Mouse (Mus musculus): ENCODE results near the gene Nuak1. TPM values are rescaled to one million over a fixed set of nuclear protein-coding genes. Genes with fewer than 3 reads are reported as not detected.
A peak's percentile ranks its signal among the peaks of the same experiment; 100 is the strongest.

Gene Nuak1
- polyA plus RNA-seq, 1 experiment from 2014 or later, result 3.0 TPM

DNA sequence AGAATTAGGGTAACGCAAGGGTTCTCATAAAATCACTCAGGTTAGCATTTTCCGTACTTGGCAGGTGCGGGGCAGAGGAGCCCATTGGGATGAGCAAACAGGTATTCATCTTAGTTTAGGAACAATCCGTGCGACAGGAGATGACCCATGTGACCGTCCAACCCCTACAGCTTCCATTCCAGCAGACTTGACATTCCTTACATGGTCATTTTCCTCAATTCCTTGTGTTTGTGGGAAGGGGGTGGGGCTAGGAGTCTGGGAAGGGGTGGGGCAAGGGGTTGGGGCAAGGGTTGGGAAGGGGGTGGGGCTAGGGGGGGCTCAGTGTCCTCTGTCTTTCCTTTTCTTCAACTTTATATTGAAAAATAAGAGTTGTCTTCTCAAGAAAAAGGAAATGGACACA, 6.3 kb upstream of the Nuak1 start:
- Histone ChIP-seq H3K27ac (no peak overlapping the region), H3K9me3 (no peaks in the 10 kb centered on the region), H3K9ac (no peak overlapping the region), H3K27me3 (no peaks in the 10 kb centered on the region), H3K4me3 (no peak overlapping the region), H3K4me1 (peaks cover 14% of the 10 kb centered on the region), H3K36me3 (no peaks in the 10 kb centered on the region), H3K4me2 (no peak overlapping the region)
- no peak for ATAC-seq (ENCODE audit: insufficient number of reproducible peaks, insufficient read depth, low FRiP score, low TSS enrichment, low read depth)
- WGBS, result 82% methylated on average over 6 of the region's 6 CpGs

DNA sequence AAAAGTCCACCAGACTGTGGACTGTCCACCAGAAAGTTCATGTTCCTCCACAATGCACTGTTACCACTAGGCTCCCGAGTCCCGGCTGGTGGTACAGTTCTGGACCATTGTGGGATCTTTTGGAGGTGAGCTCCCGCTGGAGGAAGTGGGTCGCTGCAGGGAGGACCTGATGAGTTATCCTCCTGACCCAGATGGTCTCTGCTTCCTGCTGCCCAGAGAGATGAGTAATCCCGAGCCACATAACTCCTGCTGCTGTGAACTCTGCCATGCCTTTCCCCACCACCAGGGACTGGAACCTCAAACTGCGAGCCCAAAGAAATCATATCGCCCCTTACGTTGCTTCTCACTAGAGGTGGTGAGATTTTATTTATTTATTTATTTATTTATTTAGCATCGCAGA, 4.0 kb upstream of the Nuak1 start:
- no peak for ATAC-seq (ENCODE audit: insufficient number of reproducible peaks, insufficient read depth, low FRiP score, low TSS enrichment, low read depth)
- Histone ChIP-seq H3K4me1 (peaks cover 19% of the 10 kb centered on the region), H3K9me3 (no peaks in the 10 kb centered on the region), H3K27ac (no peak overlapping the region), H3K36me3 (no peaks in the 10 kb centered on the region), H3K4me3 (no peak overlapping the region), H3K4me2 (no peak overlapping the region), H3K9ac (no peak overlapping the region), H3K27me3 (no peaks in the 10 kb centered on the region)
- 78% methylated on average over 9 of the region's 9 CpGs for WGBS

DNA sequence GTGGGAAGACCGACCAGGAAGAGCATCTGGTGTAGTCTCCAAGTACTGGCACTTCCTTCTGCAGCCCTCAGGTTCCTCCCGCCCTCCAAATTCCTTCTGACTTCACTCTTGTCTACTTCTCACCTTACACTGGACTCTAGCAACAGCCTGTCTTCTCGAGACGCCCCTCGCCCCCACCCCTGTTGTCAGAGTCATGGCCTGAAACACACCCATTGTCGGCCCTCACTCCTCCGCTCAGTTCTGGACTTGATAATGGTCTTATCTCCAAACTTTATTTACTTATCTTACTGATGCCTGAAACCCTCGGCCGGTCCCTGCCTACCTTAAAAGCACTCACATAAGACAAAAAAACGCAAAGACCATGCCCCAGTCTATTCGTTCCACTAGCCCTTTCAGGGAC, 1.4 kb upstream of the Nuak1 start:
- peak overlapping the region; percentile 100 for H3K9ac ChIP-seq
- H3K4me3 ChIP-seq, result peak overlapping the region; percentile 84
- H3K4me1 ChIP-seq, result peaks cover 45% of the 10 kb centered on the region
- H3K27ac ChIP-seq, result peak overlapping the region; percentile 98
- H3K36me3 ChIP-seq, result no peaks in the 10 kb centered on the region
- no peaks in the 10 kb centered on the region for H3K9me3 ChIP-seq
- H3K27me3 ChIP-seq, result no peaks in the 10 kb centered on the region
- peak overlapping the region; percentile 90 for H3K4me2 ChIP-seq
- 7% methylated on average over 11 of the region's 11 CpGs for WGBS
- ATAC-seq (ENCODE audit: insufficient number of reproducible peaks, insufficient read depth, low FRiP score, low TSS enrichment, low read depth), result no peak

DNA sequence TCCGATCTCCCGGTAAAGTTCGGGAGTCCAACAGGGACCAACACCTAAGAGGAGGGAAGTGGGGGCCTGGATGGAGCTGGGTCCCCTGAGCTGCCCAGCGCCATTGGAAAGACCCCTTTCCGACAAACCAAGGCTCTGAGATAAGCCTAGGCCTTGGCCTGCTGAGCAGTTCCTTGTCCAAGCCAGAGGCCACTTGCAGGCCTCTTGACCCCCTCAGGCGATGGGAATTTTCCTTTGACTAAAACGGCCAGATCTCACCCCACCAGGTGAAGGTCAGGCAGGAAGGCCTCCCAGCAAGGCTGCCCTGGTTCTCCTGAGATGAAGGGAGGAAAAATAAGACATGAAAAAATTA, 1.0 kb upstream of the Nuak1 start:
- Histone ChIP-seq H3K27me3 (no peaks in the 10 kb centered on the region), H3K9me3 (no peaks in the 10 kb centered on the region), H3K4me1 (peaks cover 49% of the 10 kb centered on the region), H3K9ac (peak overlapping the region; percentile 100), H3K27ac (peak overlapping the region; percentile 98), H3K4me2 (peak overlapping the region; percentile 90), H3K4me3 (peak overlapping the region; percentile 84), H3K36me3 (no peaks in the 10 kb centered on the region)
- WGBS, result under 1% methylated on average over 7 of the region's 7 CpGs
- ATAC-seq (ENCODE audit: insufficient number of reproducible peaks, insufficient read depth, low FRiP score, low TSS enrichment, low read depth), result no peak

DNA sequence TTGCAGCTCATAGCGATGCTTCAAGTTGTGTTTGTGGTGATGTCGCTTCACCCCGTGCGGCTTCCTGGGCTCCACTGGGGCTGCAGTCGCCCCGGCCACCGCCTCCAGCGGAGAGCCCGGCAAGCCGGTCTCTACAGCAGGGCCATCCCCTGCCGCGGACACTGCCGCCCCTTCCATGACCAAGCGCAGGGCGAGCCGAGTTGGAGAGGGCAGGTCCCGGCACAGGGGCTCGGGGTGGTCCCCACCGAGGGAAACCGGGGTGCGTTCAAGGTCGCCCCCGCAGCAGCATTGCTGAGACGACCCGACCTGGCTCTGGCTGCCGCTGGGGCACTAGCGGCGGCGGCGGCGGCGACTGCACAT, 236 bp downstream of the Nuak1 start:
- H3K4me2 ChIP-seq, result peak overlapping the region; percentile 90
- peak overlapping the region; percentile 84 for H3K4me3 ChIP-seq
- peak overlapping the region; percentile 98 for H3K27ac ChIP-seq
- no peaks in the 10 kb centered on the region for H3K9me3 ChIP-seq
- peaks cover 59% of the 10 kb centered on the region for H3K4me1 ChIP-seq
- no peaks in the 10 kb centered on the region for H3K27me3 ChIP-seq
- peak overlapping the region; percentile 100 for H3K9ac ChIP-seq
- H3K36me3 ChIP-seq, result no peaks in the 10 kb centered on the region
- 0% methylated on average over 32 of the region's 32 CpGs for WGBS
- ATAC-seq (ENCODE audit: insufficient number of reproducible peaks, insufficient read depth, low FRiP score, low TSS enrichment, low read depth), result peak; percentile 11

DNA sequence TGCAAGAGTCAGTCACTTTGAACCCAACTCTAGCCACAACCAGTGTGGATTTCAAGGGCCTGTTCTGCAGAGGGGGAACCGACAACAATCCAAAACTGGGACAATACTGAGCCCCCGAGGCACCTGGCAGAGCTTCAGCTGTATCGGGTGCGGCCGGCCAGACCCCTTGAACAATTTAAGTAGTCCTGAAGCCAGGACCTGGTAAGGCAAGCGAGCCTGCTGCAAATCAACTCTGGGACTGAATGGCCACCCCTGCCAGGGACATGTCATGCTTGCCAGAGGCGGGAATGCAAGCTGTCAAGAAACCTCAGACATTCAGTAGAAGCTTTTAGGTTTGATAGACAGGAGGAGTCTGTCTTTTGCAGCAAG, 1.2 kb downstream of the Nuak1 start:
- Histone ChIP-seq H3K27ac (peak overlapping the region; percentile 76; the same call in 1 of the 2 replicates), H3K36me3 (no peaks in the 10 kb centered on the region), H3K4me2 (peak overlapping the region; percentile 90), H3K9ac (peak overlapping the region; percentile 100), H3K9me3 (no peaks in the 10 kb centered on the region), H3K27me3 (no peaks in the 10 kb centered on the region), H3K4me1 (peaks cover 62% of the 10 kb centered on the region), H3K4me3 (peak overlapping the region; percentile 84)
- ATAC-seq (ENCODE audit: insufficient number of reproducible peaks, insufficient read depth, low FRiP score, low TSS enrichment, low read depth), result no peak
- 9% methylated on average over 7 of the region's 7 CpGs for WGBS

DNA sequence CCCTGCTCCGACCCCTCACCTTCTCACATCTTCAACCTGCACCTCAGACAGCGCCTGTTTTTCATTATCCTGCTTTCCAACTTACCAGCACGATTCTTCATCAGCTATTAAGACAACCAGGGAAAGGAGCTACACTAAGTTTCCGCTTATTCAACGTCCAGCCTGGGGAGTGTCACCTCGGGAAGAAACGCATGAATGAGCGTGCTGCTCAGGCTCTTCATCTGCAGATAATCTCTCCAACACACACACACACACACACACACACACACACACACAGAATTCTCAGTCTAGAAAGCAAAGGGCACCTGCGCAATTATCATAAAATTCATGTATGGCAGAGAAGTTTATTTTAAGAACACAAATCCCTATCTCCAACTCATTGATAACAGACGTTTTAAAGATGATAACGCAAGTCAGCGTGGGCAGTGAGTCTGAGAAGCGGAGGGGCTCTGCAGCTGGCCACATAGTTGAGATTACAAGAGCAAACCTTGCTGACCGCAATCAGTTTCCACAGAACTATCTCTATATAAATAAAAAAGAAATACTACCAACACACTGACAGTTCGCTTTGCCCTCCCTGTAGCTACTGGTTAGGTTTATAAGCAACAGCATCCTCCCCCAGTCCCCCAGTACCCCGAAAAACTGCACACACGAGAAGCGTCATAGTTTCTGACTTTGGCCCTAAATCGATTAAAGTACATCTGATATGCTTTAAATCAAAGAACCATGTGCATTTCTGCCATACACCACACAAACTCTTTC, 1.8 kb downstream of the Nuak1 start:
- Histone ChIP-seq H3K27me3 (no peaks in the 10 kb centered on the region), H3K27ac (peak overlapping the region; percentile 76), H3K4me1 (peaks cover 62% of the 10 kb centered on the region), H3K9me3 (no peaks in the 10 kb centered on the region), H3K36me3 (peaks cover under 1% of the 10 kb centered on the region; the same call in 1 of the 2 replicates), H3K4me3 (peak overlapping the region; percentile 84), H3K9ac (peak overlapping the region; percentile 100), H3K4me2 (peak overlapping the region; percentile 90)
- WGBS, result 19% methylated on average over 19 of the region's 19 CpGs
- ATAC-seq (ENCODE audit: insufficient number of reproducible peaks, insufficient read depth, low FRiP score, low TSS enrichment, low read depth), result no peak

DNA sequence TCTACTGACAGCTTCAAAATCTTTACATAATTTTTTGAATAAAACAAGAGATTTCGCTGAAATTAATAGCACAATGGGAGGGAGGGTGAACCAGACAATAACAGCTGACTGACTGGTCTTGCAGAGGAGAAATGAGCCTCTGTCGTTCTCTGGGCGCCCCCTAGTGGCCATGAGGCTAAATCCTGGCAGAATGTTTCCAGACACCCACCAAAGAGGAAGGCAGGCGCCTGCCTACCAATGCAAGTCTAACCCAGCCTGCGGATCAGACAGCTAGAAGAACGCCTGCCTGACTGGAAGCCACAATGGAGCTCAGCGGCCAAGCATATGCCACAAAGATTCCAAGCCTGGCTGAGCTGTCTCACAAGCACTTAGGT, 2.4 kb downstream of the Nuak1 start:
- peaks cover 63% of the 10 kb centered on the region for H3K4me1 ChIP-seq
- H3K4me2 ChIP-seq, result peak overlapping the region; percentile 90
- H3K9me3 ChIP-seq, result no peaks in the 10 kb centered on the region
- no peaks in the 10 kb centered on the region for H3K27me3 ChIP-seq
- WGBS, result 0% methylated on average over 7 of the region's 7 CpGs
- H3K9ac ChIP-seq, result peak overlapping the region; percentile 100
- peak; percentile 54; the same call in 1 of the 2 replicates for ATAC-seq (ENCODE audit: insufficient number of reproducible peaks, insufficient read depth, low FRiP score, low TSS enrichment, low read depth)
- H3K27ac ChIP-seq, result peak overlapping the region; percentile 76
- H3K4me3 ChIP-seq, result peak overlapping the region; percentile 84
- peaks cover 6% of the 10 kb centered on the region; the same call in 1 of the 2 replicates for H3K36me3 ChIP-seq

DNA sequence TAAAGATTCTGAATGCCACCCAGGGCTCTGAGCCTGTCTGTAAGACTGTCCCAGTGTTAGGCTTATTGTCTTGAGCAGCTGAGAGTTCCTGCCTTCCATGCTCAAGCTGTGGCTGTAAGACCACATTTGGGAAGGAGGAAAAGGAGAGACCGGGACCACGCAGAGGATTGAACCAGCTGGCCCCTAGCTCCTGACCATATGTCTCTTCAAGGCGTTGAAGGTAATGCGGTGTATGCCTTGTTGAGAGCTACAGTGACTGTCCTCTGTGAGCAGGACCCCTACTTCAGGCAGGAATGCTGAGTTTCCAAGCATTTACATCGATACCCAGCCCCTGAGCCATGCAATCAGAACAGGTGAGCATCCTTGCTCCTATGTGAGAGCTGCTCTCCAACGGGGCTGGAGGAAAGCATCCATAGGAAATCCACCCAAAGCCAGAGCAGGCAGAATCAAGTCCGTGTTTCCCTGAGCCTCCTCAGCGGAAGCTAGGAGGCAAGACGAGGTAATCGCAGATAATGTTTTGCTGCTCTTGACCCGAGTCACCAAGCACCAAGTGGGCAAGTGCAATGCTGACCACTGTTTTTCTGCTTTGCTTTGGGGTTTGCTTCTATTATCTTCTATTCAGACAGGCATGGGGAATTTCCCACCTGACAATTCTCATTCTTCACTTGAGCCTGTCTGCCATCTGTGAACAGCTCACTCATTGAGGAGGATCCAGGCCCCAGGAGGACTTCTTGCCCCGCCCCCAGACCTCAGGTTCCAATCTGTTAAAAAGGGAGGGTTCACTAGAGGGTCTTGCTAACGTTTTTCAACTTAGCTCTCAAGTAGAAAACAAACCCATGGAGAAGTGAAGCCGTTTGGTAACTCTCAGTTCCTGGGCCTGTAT, 3.0 kb downstream of the Nuak1 start:
- Histone ChIP-seq H3K4me1 (peaks cover 58% of the 10 kb centered on the region), H3K36me3 (peaks cover 11% of the 10 kb centered on the region; the same call in 1 of the 2 replicates), H3K27me3 (no peaks in the 10 kb centered on the region), H3K9me3 (no peaks in the 10 kb centered on the region), H3K4me3 (peak overlapping the region; percentile 84), H3K27ac (0 out of 2 replicates have a peak overlapping the region, but pooled peaks have one; percentile 33), H3K4me2 (peak overlapping the region; percentile 90), H3K9ac (0 out of 2 replicates have a peak overlapping the region, but pooled peaks have one; percentile 27)
- WGBS, result 39% methylated on average over 14 of the region's 14 CpGs
- no peak for ATAC-seq (ENCODE audit: insufficient number of reproducible peaks, insufficient read depth, low FRiP score, low TSS enrichment, low read depth)

DNA sequence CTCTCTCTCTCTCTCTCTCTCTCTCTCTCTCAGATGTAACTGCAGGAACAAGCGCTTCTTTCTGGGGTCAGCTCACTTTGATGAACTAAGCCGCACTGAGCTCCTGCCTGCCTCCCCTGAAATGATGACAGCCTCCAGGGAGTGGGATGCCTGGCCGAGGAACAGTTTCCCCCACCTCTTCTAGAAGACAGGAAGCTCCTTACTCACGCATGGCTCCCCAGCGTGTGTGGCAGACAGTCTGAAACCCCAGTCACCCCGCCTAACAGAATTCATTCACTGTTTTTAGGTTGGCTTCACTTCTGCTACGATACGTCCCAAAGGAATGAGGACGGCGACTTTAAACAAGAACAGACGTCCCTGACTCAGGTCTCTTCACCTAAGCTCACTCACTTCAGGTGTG, 4.5 kb downstream of the Nuak1 start:
- no peaks in the 10 kb centered on the region for H3K27me3 ChIP-seq
- ATAC-seq (ENCODE audit: insufficient number of reproducible peaks, insufficient read depth, low FRiP score, low TSS enrichment, low read depth), result no peak
- 22% methylated on average over 11 of the region's 11 CpGs for WGBS
- H3K4me2 ChIP-seq, result peak overlapping the region; percentile 34
- 0 out of 2 replicates have a peak overlapping the region, but pooled peaks have one; percentile 27 for H3K9ac ChIP-seq
- no peaks in the 10 kb centered on the region for H3K9me3 ChIP-seq
- H3K4me1 ChIP-seq, result peaks cover 48% of the 10 kb centered on the region
- H3K27ac ChIP-seq, result no peak overlapping the region
- H3K36me3 ChIP-seq, result peaks cover 15% of the 10 kb centered on the region; the same call in 1 of the 2 replicates
- H3K4me3 ChIP-seq, result no peak overlapping the region

DNA sequence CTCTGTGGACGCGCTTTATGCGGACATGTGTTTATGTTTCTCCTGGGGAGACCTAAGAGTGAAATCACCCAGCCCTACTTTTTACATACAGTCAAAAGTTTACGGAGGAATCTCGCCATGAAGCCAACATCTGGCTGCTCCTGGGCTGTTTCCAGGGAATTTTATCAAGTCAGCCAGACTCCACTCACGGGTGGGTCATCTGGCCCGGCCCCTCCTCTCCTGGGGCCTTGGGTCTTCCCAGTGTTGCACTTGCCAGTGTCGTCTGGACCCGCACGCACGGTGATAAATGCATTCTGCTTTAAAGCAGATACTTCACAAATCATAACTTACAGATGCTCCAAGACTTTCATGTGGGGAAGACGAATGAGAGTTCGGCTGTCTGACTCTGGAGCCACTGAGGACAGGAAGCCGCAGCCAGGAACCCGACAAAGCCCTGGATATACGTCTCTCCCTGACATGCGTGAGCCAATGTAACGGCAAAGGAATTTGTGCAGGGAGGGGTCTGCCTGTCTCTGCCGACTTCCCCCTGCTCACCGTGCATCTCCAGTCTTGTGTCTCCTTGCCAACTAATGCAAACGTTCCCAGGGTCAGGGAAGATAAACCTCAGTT, 7.1 kb downstream of the Nuak1 start:
- ATAC-seq (ENCODE audit: insufficient number of reproducible peaks, insufficient read depth, low FRiP score, low TSS enrichment, low read depth), result no peak
- no peak overlapping the region for H3K4me2 ChIP-seq
- H3K27me3 ChIP-seq, result no peaks in the 10 kb centered on the region
- no peak overlapping the region for H3K9ac ChIP-seq
- H3K36me3 ChIP-seq, result peaks cover 29% of the 10 kb centered on the region
- H3K27ac ChIP-seq, result no peak overlapping the region
- H3K9me3 ChIP-seq, result no peaks in the 10 kb centered on the region
- H3K4me3 ChIP-seq, result no peak overlapping the region
- peaks cover 38% of the 10 kb centered on the region for H3K4me1 ChIP-seq
- WGBS, result 48% methylated on average over 21 of the region's 21 CpGs
